Mouse (Mus musculus) lung, embryonic 14.5 days (tissue): Measurements from ENCODE around the gene Nek9. TPM values are rescaled to one million over a fixed set of nuclear protein-coding genes. Genes with fewer than 3 reads are reported as not detected.
A peak's percentile ranks its signal among the peaks of the same experiment; 100 is the strongest.
"Not testable (repeated sequence)": the region's sequence is repeated elsewhere in the genome, so short reads cannot be mapped to it uniquely, and the experiment has no call there.

ENCODE experiments used
- ATAC-seq: fragments of 200-750 bp; cut with Nextera tagmentation; 2 replicates; pipeline ENCODE4 v1.8.0; 2017; ENCODE audit warnings: mild to moderate bottlenecking, moderate TSS enrichment, moderate library complexity; ENCODE audit not compliant: insufficient read depth
- DNase-seq: peaks from one replicate; pipeline ENCODE4 v3.0.0-alpha.2; 2015
- H3K27ac ChIP-seq: fragments of 300-500 bp; sonication (generic); 2 replicates; pipeline ENCODE4 v1.5.1; 2014; ENCODE audit warnings: low read depth, mild to moderate bottlenecking, moderate library complexity
- H3K27me3 ChIP-seq: fragments of 300-500 bp; sonication (generic); 2 replicates; pipeline ENCODE4 v1.6.1; 2014; ENCODE audit warnings: low read length, control low read depth; ENCODE audit not compliant: insufficient read depth
- H3K36me3 ChIP-seq: fragments of 300-500 bp; sonication (generic); 2 replicates; pipeline ENCODE4 v1.6.1; 2014; ENCODE audit warnings: control low read depth; ENCODE audit not compliant: insufficient read depth
- H3K4me1 ChIP-seq: fragments of 300-500 bp; sonication (generic); 2 replicates; pipeline ENCODE4 v1.6.1; 2014; ENCODE audit warnings: antibody characterized with exemption, control low read depth; ENCODE audit not compliant: insufficient read depth
- H3K4me2 ChIP-seq: fragments of 300-500 bp; sonication (generic); 2 replicates; pipeline ENCODE4 v1.6.1; 2014; ENCODE audit warnings: mild to moderate bottlenecking
- H3K4me3 ChIP-seq: fragments of 300-500 bp; sonication (generic); 2 replicates; pipeline ENCODE4 v1.5.1; 2014; ENCODE audit warnings: low read depth, low read length
- H3K9ac ChIP-seq: fragments of 300-500 bp; sonication (generic); 2 replicates; pipeline ENCODE4 v1.6.1; 2014
- H3K9me3 ChIP-seq: fragments of 300-500 bp; sonication (generic); 2 replicates; pipeline ENCODE4 v1.6.1; 2016; ENCODE audit warnings: low read depth, low read length, control low read depth
- CTCF ChIP-seq: IDR thresholded peaks from 2 replicates; pipeline ENCODE4 v1.5.1; 2016; ENCODE audit warnings: antibody characterized with exemption, low read depth
- WGBS: fragments of 180-500 bp; shearing (Covaris S2); extraction: QIAGEN DNeasy Blood & Tissue Kit; methylation state at CpG from one replicate; pipeline ENCODE4 v1.1.7; 2014; 5-methylcytosine and 5-hydroxymethylcytosine counted together
- polyA plus RNA-seq: library from polyadenylated mRNA; unstranded; fragments of >200 nt; fragmentation: Nextera tagmentation; extraction: Ambion mirVana; gene quantifications from 2 replicates; pipeline ENCODE4 v1.2.1, GENCODE M21; 2014

Gene Nek9
- polyA plus RNA-seq, 1 experiment from 2014 or later: 18.2 TPM

- no peaks in the 10 kb centered on the region for H3K36me3 ChIP-seq
- H3K4me1 ChIP-seq: peaks cover 10% of the 10 kb centered on the region; the same call in 1 of the 2 replicates
- H3K27ac ChIP-seq: no peak overlapping the region
- H3K27me3 ChIP-seq: no peaks in the 10 kb centered on the region
- WGBS: 74% methylated on average over 8 of the region's 8 CpGs
- no peak overlapping the region for H3K4me3 ChIP-seq
- H3K9ac ChIP-seq: no peak overlapping the region
- no peaks in the 10 kb centered on the region for H3K9me3 ChIP-seq
- ATAC-seq (no peak), DNase-seq (no peak)
- H3K4me2 ChIP-seq: no peak overlapping the region
- no peak for TF ChIP-seq CTCF
These were observed 54.8 kb downstream of the Nek9 start for GRCm38 (mm10) chr12:85284331-85284730.

GRCm38 (mm10) chr12:85281756-85282155, 57.4 kb downstream of the Nek9 start:
- not testable (repeated sequence) for H3K27me3 ChIP-seq, H3K4me3 ChIP-seq, H3K9me3 ChIP-seq, ATAC-seq, H3K36me3 ChIP-seq, H3K9ac ChIP-seq, H3K27ac ChIP-seq, H3K4me2 ChIP-seq, H3K4me1 ChIP-seq, DNase-seq
- 93% methylated on average over 1 of the region's 4 CpGs for WGBS

GRCm38 (mm10) chr12:85280845-85281651, 58.1 kb downstream of the Nek9 start:
- H3K9ac ChIP-seq: no peak overlapping the region
- no peak for DNase-seq
- no peak overlapping the region for H3K27ac ChIP-seq
- ATAC-seq: no peak
- peaks cover 5% of the 10 kb centered on the region; the same call in 1 of the 2 replicates for H3K4me1 ChIP-seq
- TF ChIP-seq CTCF: no peak
- H3K9me3 ChIP-seq: no peaks in the 10 kb centered on the region
- peak overlapping the region; percentile 96 for H3K4me2 ChIP-seq
- WGBS: 58% methylated on average over 12 of the region's 12 CpGs
- 0 out of 2 replicates have a peak, but pooled peaks cover 2% of the 10 kb centered on the region for H3K36me3 ChIP-seq
- H3K4me3 ChIP-seq: peak overlapping the region; percentile 82; the same call in 1 of the 2 replicates
- no peaks in the 10 kb centered on the region for H3K27me3 ChIP-seq

- peak; percentile 98 for ATAC-seq
- Histone ChIP-seq H3K4me2 (peak overlapping the region; percentile 96), H3K27me3 (no peaks in the 10 kb centered on the region), H3K9me3 (no peaks in the 10 kb centered on the region), H3K4me1 (peaks cover 5% of the 10 kb centered on the region; the same call in 1 of the 2 replicates), H3K4me3 (peak overlapping the region; percentile 82), H3K36me3 (0 out of 2 replicates have a peak, but pooled peaks cover 2% of the 10 kb centered on the region), H3K27ac (peak overlapping the region; percentile 77), H3K9ac (peak overlapping the region; percentile 87)
- TF ChIP-seq CTCF: no peak
- peak; percentile 99 for DNase-seq
- WGBS: under 1% methylated on average over 31 of the region's 31 CpGs
These were observed 58.9 kb downstream of the Nek9 start for GRCm38 (mm10) chr12:85280105-85280844.

- ATAC-seq (peak; percentile 41), DNase-seq (no peak)
- H3K4me1 ChIP-seq: peaks cover 5% of the 10 kb centered on the region; the same call in 1 of the 2 replicates
- peak overlapping the region; percentile 77 for H3K27ac ChIP-seq
- H3K9ac ChIP-seq: peak overlapping the region; percentile 87
- TF ChIP-seq CTCF: no peak
- WGBS: 5% methylated on average over 10 of the region's 10 CpGs
- H3K4me3 ChIP-seq: peak overlapping the region; percentile 82
- peak overlapping the region; percentile 96 for H3K4me2 ChIP-seq
- no peaks in the 10 kb centered on the region for H3K27me3 ChIP-seq
- no peaks in the 10 kb centered on the region for H3K9me3 ChIP-seq
- H3K36me3 ChIP-seq: 0 out of 2 replicates have a peak, but pooled peaks cover 2% of the 10 kb centered on the region
These were observed 59.6 kb downstream of the Nek9 start for GRCm38 (mm10) chr12:85279396-85280080.

- 0 out of 2 replicates have a peak, but pooled peaks have one; percentile 9 for TF ChIP-seq CTCF
- WGBS: 90% methylated on average over 10 of the region's 10 CpGs
- Histone ChIP-seq H3K4me2 (no peak overlapping the region), H3K27me3 (no peaks in the 10 kb centered on the region), H3K36me3 (0 out of 2 replicates have a peak, but pooled peaks cover 2% of the 10 kb centered on the region), H3K9ac (no peak overlapping the region), H3K27ac (no peak overlapping the region), H3K9me3 (no peaks in the 10 kb centered on the region), H3K4me3 (no peak overlapping the region), H3K4me1 (peaks cover 5% of the 10 kb centered on the region; the same call in 1 of the 2 replicates)
- DNase-seq (no peak), ATAC-seq (no peak)
These were observed 60.2 kb downstream of the Nek9 start for GRCm38 (mm10) chr12:85278919-85279318.
